Mouse (Mus musculus): ENCODE results near the gene Lrrc49.

The Lrrc49 gene

GRCm38 (mm10) chr9:60543422-60544015 is 144.4 kb downstream of the Lrrc49 start:
- no peak for DNase-seq (ENCODE audit: low spot score)

GRCm38 (mm10) chr9:60530310-60530709 is 157.6 kb downstream of the Lrrc49 start:
- no peak for DNase-seq (ENCODE audit: low spot score)

- DNase-seq (ENCODE audit: low spot score), result no peak
Observed at GRCm38 (mm10) chr9:60529348-60530243, 158.4 kb downstream of the Lrrc49 start.

GRCm38 (mm10) chr9:60528269-60528668 is 159.7 kb downstream of the Lrrc49 start:
- no peak for DNase-seq (ENCODE audit: low spot score)

GRCm38 (mm10) chr9:60527836-60528235 is 160.1 kb downstream of the Lrrc49 start:
- no peak for DNase-seq (ENCODE audit: low spot score)

GRCm38 (mm10) chr9:60527051-60527450 is 160.9 kb downstream of the Lrrc49 start:
- no peak for DNase-seq (ENCODE audit: low spot score)

- no peak for DNase-seq (ENCODE audit: low spot score)
Observed at GRCm38 (mm10) chr9:60526195-60526594, 161.8 kb downstream of the Lrrc49 start.

GRCm38 (mm10) chr9:60521806-60522264 is 166.1 kb downstream of the Lrrc49 start, which contains the start of gene Thsd4:
TSS of gene Thsd4 (minus strand) at chr9:60522046.
- no peak for DNase-seq (ENCODE audit: low spot score)

GRCm38 (mm10) chr9:60521143-60521542 is 166.8 kb downstream of the Lrrc49 start:
- no peak for DNase-seq (ENCODE audit: low spot score)

GRCm38 (mm10) chr9:60519601-60520000 is 168.4 kb downstream of the Lrrc49 start:
- no peak for DNase-seq (ENCODE audit: low spot score)

All from ovary, adult 18-20 months (tissue).